Mouse (Mus musculus): ENCODE measurements around the gene Stk33.
"Not testable (repeated sequence)": the region's sequence is repeated elsewhere in the genome, so short reads cannot be mapped to it uniquely, and the experiment has no call there.

The Stk33 gene

DNA sequence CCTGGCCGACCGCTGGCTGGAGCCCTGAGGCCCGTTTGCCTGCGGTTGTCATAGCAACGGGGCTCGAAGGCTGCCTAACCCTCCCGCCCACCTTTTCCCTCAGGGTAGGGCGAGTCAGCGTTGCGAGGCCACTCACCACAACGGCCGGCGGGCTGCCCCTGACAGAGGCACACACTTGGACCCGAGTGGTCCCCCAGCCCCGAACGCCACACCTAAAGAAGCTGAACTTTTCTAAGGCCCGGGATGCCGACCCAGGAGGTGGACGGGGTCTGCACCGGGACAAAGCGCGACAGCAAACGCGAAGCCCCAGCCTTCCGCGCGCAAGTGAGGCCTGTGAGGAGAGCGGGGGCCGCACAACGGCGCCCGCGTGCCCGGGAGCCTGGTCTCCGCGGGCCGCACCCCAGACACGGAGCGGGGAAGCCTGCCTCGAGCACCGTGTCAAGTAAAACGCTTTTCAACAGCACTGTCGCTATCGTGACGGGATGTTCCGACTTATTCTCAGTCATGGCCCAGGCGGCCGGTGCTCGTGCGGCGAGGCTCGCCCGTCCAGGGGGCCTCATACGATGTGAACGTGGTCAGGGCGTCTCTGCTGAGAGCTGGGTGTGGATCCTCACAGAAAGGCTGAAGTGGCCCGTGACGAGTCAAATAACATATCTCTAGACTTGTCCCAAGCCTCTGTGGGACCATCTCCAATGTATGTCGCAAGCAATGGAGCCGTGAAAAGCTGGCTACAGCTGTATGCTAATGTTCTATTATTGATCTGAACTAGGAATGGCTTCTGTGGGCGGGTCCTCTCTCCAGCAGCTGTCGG is at the start of gene Stk33:
Gene Stk33, minus strand, starts transcription at position 301 of the 811 bp plus-strand sequence.
- no peak for DNase-seq (ENCODE audit: low read depth)

- DNase-seq (ENCODE audit: low read depth) = no peak
Observed at GRCm38 (mm10) chr7:109484221-109484620, 45.3 kb upstream of the Stk33 start.

DNA sequence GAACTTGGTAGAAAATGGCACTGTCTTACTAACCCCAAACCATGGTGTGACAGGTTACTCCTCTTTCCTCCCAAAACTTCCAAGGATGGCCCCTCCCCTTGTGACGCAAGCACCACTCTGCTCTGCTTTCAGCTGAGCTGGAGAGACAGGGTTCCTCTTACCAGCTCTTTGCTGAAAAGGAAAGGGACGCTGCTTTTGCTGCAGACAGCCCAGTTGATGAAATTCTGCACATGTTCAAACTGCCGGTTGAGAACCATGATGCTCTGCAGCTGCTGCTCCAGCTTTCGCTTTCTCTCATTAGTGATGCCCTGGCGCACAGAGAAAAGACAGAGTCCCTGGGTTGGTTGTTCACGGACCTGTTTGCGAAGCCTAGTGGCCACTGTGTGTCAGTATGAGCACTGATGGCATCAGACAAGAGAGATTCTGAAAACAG is 41.9 kb upstream of the Stk33 start:
- DNase-seq (ENCODE audit: low read depth) = no peak

DNA sequence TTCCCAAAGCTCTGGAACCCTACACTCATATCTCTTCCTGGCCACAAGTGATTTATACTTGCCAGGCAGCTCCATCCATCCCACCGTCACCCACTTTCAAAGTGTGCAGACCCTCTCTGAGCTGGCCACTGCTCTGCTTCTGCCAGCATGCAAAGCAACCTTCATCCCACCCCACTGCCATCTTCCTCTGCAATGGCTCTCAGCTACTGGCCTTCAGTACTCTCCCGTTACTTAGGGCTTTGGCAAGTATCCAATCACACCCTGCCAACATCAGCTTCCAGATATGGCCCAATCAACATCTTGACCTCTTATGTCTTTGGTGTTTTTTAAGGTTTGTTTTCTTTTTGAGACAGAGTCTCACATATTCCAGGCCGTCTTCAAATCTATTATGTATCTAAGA is 39.0 kb upstream of the Stk33 start:
- DNase-seq (ENCODE audit: low read depth) = no peak

GRCm38 (mm10) chr7:109470700-109471099 is 31.8 kb upstream of the Stk33 start:
- peak; percentile 31 for DNase-seq (ENCODE audit: low read depth)

DNA sequence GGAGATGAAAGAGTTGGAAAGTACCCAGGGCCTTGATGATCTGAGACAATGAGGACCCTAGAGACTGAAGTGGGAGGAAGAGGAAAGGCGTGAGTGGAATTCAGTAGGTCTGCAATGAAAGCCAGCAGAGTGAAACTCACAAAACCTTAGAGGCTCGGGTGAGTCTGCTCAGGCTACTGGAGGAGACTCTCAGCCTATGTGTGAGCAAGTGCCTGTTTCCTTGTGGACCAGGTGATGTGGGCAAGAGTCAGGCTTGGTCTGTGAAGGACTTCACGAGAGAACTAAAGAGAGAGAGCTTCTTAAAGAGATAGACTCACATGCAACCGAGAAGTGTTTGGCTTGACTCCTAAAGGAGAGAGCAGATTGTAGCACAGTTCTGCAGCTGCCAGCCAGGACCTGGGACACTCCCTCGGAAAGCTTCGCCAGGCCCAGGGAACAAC is 29.4 kb upstream of the Stk33 start:
- no peak for DNase-seq (ENCODE audit: low read depth)

DNA sequence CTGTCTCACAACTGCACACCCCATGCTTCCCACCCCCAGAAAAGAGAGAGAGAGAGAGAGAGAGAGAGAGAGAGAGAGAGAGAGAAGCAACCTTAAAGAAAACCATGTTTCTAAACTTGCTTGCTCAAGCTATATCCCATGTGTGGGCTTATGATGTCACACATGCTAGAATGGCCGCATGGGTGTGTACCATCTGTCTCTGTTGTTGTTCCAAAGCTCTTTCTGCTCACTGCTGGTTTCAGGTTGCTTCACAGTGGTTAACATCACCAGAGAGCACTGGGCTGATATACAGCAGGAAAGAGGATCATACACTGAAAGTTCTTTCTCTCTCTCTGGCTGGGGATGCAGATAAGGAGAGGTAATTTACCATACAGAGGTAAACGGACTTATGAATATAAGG is 28.7 kb upstream of the Stk33 start:
- DNase-seq (ENCODE audit: low read depth) = no peak

DNA sequence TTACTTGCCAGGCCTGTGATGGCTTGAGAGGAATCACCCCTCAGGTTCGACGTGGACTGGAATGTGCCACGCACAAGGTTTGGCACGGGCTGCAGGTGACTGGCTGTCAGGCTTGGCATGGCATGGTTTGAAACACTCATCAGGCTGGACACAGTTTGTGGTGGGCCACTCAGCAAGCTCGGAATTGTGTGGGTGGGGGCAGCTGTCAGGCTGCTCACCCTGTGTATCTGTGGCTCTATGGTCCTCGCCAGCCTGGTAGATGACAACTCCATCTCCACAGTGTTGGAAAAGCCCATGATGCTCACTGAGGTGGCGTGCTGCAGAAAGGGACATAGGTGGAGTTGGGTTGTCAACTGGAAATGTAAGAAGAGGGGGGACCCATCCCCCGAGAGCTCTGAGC is 21.8 kb upstream of the Stk33 start:
- DNase-seq (ENCODE audit: low read depth) = no peak

- no peak for DNase-seq (ENCODE audit: low read depth)
Observed at GRCm38 (mm10) chr7:109456563-109456962, 17.7 kb upstream of the Stk33 start.

DNA sequence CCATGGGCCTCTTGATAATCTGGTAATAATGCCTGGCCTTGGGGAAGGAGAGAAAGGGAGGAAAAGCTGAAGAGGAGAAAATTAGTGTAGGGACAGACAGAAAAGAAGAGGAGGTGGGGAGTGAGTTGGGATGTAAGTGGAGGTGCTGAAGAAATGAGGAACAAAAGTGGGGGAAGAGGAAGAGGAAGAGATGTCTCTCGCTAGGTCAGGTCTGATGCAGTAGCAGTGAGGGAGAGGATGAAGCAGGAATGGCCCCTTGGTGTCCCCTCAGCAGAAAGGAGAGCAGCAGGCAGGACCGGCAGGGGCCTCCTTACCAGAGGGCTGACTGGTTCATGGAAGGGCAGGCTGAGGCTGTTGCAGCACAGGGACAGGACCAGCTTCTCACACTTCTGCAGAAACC is 16.9 kb upstream of the Stk33 start:
- DNase-seq (ENCODE audit: low read depth) = no peak

DNA sequence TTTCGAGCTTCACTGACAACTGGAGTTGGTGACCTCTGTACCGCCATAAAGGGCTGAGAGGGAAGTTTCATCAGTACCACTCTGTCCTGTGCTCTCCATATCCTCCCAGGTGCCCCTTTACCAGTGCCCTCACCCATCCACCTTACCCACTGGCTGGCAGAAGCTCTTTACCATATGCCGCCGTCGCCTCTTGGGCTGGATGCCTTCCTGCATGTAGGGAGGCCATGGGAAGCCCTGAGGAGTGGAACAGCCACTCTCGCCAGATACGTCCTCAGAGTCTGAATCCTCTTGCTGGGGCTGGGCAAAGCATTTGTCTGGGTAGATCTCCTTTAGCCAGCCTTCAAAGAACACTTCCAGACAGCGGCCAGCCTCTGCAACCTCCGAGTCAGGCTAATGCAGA is 16.0 kb upstream of the Stk33 start:
- DNase-seq (ENCODE audit: low read depth) = no peak

GRCm38 (mm10) chr7:109448060-109448459 is 9.2 kb upstream of the Stk33 start:
- DNase-seq (ENCODE audit: low read depth) = no peak

GRCm38 (mm10) chr7:109445012-109445411 is 6.1 kb upstream of the Stk33 start:
- DNase-seq (ENCODE audit: low read depth) = no peak

DNA sequence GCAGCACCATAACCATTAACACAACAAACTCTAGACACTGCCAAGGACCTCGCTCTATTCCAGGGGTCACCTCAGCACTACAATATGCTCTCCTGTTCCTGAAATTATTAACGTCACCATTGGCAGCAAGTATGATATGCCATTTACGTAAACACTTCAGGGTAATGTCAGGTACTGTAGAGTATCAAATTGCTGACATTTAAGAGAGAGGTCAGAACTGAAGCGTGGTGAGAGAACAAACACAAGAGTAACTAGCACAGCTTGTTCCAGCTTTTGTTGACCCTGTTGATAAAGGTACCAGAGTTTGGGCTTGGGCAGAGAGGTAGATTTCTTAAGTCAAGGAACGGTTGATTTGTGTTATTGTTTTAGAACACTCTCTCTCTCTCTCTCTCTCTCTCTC is 3.9 kb upstream of the Stk33 start:
- no peak for DNase-seq (ENCODE audit: low read depth)

GRCm38 (mm10) chr7:109440697-109441269 is 1.9 kb upstream of the Stk33 start:
- DNase-seq (ENCODE audit: low read depth) = no peak

DNA sequence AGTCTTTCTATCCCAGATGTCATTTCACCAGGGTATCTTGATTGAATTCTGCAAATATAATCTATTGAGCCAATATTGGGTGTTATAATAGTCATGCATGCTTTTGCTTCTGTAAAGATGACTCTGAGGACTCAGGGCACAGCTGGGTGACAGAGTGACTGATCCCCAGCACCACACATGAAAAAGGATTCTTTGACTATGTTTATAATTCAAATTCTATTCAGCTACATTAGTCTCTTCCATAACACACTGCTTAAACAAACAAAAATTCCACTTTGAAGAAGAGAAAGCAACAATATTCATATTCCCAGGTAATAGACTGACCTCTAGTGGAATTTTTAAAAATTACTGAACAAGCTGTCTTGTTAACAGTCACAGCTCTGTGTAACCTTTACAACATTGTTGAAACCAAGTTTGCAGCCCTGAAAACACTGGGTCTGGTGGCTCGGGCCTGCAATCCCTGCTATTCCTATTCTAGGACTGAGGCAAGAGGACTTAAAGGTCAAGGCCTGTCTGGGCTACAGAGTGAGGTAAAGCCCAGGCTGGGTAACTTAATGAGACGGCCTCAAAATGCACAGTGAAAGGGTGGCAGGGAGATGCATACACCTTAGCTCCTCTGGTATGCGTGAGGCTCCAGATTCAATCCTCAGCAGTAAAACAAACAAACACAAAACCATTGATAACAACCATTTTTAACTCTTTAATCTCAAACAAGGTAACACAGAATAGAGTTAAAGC is 14.3 kb downstream of the Stk33 start:
- no peak for DNase-seq (ENCODE audit: low read depth)

DNA sequence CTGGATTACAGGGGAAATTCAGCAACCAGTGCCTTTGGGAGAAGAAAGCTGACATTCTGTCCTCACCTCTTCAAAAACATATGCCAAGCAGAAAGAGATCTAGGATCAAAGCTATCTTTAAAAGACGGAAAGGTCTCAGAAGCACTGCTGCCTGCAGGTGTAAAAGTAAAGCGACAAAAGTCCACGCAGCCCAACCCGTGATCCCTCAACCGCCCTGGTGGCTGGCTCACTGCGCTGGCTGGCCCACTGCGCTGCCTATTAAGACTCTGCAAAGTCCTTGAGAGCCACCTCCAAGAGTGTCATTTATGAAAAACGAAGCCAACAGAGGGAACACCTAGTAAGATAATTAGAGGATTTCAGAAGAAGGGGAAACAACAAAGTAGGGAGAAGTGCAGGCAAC is 16.1 kb downstream of the Stk33 start:
- DNase-seq (ENCODE audit: low read depth) = no peak

DNA sequence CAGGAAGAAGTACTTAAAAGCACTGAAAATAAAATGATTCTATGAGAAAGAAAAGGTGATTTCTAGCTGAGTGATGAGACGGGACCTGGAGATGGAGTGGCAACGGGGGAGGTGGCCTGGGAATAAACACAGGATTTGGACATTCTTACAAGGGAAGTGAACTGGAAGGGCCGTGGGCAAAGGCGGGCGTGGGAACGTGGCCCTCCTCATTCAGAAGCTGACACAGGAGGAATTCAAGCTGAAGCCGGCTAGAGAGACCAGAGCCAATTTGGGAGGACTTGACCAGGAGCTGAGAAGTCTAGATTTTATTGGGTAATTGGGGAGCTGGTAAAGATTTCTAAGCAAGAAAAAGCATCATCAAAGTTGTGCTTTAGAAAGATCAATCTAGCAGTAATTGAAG is 33.4 kb downstream of the Stk33 start:
- DNase-seq (ENCODE audit: low read depth) = no peak

DNA sequence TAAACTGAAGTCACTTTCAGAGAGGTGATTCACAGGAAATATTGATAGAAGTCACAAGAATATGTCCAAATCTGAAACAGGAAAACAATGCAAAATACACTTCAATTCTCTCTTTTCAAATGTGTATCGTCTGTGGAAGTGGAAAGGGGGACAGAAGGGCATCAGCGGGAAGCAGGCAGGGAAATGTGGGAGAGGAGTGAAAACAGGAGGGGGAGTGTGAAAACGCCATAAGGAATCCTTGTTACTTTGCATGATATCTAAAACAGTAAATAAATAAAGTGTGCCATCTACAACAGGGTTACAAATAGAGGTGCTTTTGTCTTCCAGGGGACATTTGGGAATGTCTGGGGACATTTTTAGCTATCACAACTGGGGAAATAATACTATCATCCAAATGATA is 39.6 kb downstream of the Stk33 start:
- no peak for DNase-seq (ENCODE audit: low read depth)

GRCm38 (mm10) chr7:109381131-109381530 is 57.8 kb downstream of the Stk33 start:
- DNase-seq (ENCODE audit: low read depth) = no peak

DNA sequence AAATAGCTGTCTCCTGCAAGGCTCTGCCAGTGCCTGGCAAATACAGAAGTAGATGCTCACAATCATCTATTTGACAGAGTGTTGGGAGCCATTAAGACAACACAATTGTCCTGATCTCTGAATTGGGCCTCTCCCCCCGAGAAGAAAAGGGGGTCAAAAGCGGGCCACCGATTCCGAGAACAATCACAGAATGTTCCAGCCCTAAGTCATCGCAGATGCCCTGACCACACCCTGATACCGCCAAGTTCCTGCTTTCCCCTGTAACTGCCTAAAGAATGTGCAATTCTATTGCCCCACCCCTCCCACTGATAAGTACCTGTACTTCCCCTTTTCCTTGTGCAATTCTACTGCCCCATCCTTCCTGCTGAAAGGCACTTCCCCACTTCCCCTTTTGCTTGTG is 65.3 kb downstream of the Stk33 start:
- not testable (repeated sequence) for DNase-seq (ENCODE audit: low read depth)

- no peak for DNase-seq (ENCODE audit: low read depth)
Observed at GRCm38 (mm10) chr7:109358435-109359187, 80.3 kb downstream of the Stk33 start.

All from fibroblast of lung, adult 2 months (primary cell).